Mouse (Mus musculus) adrenal gland, adult 18-20 months (tissue): Measurements from ENCODE around the gene Urb1. TPM values are rescaled to one million over a fixed set of nuclear protein-coding genes. Genes with fewer than 3 reads are reported as not detected.
"Not testable (repeated sequence)": the region's sequence is repeated elsewhere in the genome, so short reads cannot be mapped to it uniquely, and the experiment has no call there.

Experiments used
- DNase-seq, 2 experiments: peaks; one replicate each; pipeline ENCODE4 v3.0.0; 2021 to 2022; ENCODE audit warnings: low spot score in 2 of 2
- total RNA-seq, 2 experiments: library from RNA; stranded (reverse); gene quantifications; 1 replicate in 1 of 2; 2 replicates in 1 of 2; pipeline ENCODE4 v1.2.3; 2021

Urb1 gene
- total RNA-seq, 2 experiments from 2014 or later, result 17.6 to 18.2 TPM

GRCm38 (mm10) chr16:90826041-90826440 lies 15.8 kb upstream of the Urb1 start:
- no peak for DNase-seq

- not testable (repeated sequence) for DNase-seq
Measured at GRCm38 (mm10) chr16:90823986-90824385, 13.8 kb upstream of the Urb1 start.

- no peak for DNase-seq
Measured at GRCm38 (mm10) chr16:90822981-90823380, 12.8 kb upstream of the Urb1 start.

GRCm38 (mm10) chr16:90822284-90822935 lies 12.2 kb upstream of the Urb1 start:
- DNase-seq, result no peak

GRCm38 (mm10) chr16:90821046-90821697 lies 11.0 kb upstream of the Urb1 start:
- no peak for DNase-seq

GRCm38 (mm10) chr16:90820326-90820725 lies 10.1 kb upstream of the Urb1 start:
- no peak for DNase-seq

GRCm38 (mm10) chr16:90812086-90812485 lies 1.9 kb upstream of the Urb1 start:
- no peak for DNase-seq

GRCm38 (mm10) chr16:90810716-90811256 lies 573 bp upstream of the Urb1 start:
- DNase-seq, result no peak

GRCm38 (mm10) chr16:90804466-90804865 lies 5.7 kb downstream of the Urb1 start:
- DNase-seq, result no peak

GRCm38 (mm10) chr16:90801928-90802327 lies 8.3 kb downstream of the Urb1 start:
- DNase-seq, result peak in 1 of 2 experiments; percentile 28

GRCm38 (mm10) chr16:90801251-90801650 lies 9.0 kb downstream of the Urb1 start:
- no peak for DNase-seq

- no peak for DNase-seq
Measured at GRCm38 (mm10) chr16:90799840-90800239, 10.4 kb downstream of the Urb1 start.

GRCm38 (mm10) chr16:90798848-90799247 lies 11.4 kb downstream of the Urb1 start:
- DNase-seq, result no peak

- DNase-seq, result no peak
Measured at GRCm38 (mm10) chr16:90798446-90798845, 11.8 kb downstream of the Urb1 start.

GRCm38 (mm10) chr16:90794708-90795107 lies 15.5 kb downstream of the Urb1 start:
- DNase-seq, result no peak

- DNase-seq, result no peak
Measured at GRCm38 (mm10) chr16:90792500-90792899, 17.7 kb downstream of the Urb1 start.

- no peak for DNase-seq
Measured at GRCm38 (mm10) chr16:90792066-90792465, 18.1 kb downstream of the Urb1 start.

- no peak for DNase-seq
Measured at GRCm38 (mm10) chr16:90790946-90791345, 19.3 kb downstream of the Urb1 start.

- DNase-seq, result no peak
Measured at GRCm38 (mm10) chr16:90788580-90788979, 21.6 kb downstream of the Urb1 start.

- no peak for DNase-seq
Measured at GRCm38 (mm10) chr16:90785257-90785656, 25.0 kb downstream of the Urb1 start.

- DNase-seq, result no peak
Measured at GRCm38 (mm10) chr16:90783302-90783701, 26.9 kb downstream of the Urb1 start.

GRCm38 (mm10) chr16:90779783-90780182 lies 30.4 kb downstream of the Urb1 start:
- DNase-seq, result no peak
